Mouse (Mus musculus): ENCODE measurements around the gene Tifab. TPM values are rescaled to one million over a fixed set of nuclear protein-coding genes. Genes with fewer than 3 reads are reported as not detected.

Gene Tifab
- polyA plus RNA-seq (2015; fragmentation: Nextera tagmentation; extraction: Ambion mirVana) = 4.0 and 5.0 TPM in 2 replicates

GRCm38 (mm10) chr13:56178416-56179035, at the start of gene Tifab:
Gene Tifab (minus strand): TSS chr13:56178885.
- H3K27ac ChIP-seq = no peak within 1 kb of the TSS
- WGBS = 91% methylated on average over 16 of the region's 16 CpGs
- no peaks in the 10 kb centered on the region for H3K9me3 ChIP-seq
- no peaks in the 10 kb centered on the region for H3K36me3 ChIP-seq
- peak within 1 kb of the TSS; percentile 5; the same call in 1 of the 2 replicates for H3K4me3 ChIP-seq (replicated peaks)
- H3K4me1 ChIP-seq = peaks cover 8% of the 10 kb centered on the region; the same call in 1 of the 2 replicates
- ATAC-seq (ENCODE audit: insufficient read depth, low FRiP score, low read depth) = no peak
- H3K9ac ChIP-seq = no peak within 1 kb of the TSS
- no peak within 1 kb of the TSS for H3K4me2 ChIP-seq
- no peaks in the 10 kb centered on the region for H3K27me3 ChIP-seq (replicated peaks)

GRCm38 (mm10) chr13:56226175-56226954, 47.7 kb upstream of the Tifab start:
- Histone ChIP-seq H3K9ac (no peak overlapping the region), H3K9me3 (no peaks in the 10 kb centered on the region), H3K27ac (no peak overlapping the region), H3K27me3 (replicated peaks) (peaks cover 57% of the 10 kb centered on the region), H3K4me2 (no peak overlapping the region), H3K4me3 (replicated peaks) (no peak overlapping the region), H3K36me3 (no peaks in the 10 kb centered on the region), H3K4me1 (peaks cover 12% of the 10 kb centered on the region)
- WGBS = 29% methylated on average over 10 of the region's 10 CpGs
- no peak for ATAC-seq (ENCODE audit: insufficient read depth, low FRiP score, low read depth)

GRCm38 (mm10) chr13:56223625-56224024, 44.9 kb upstream of the Tifab start:
- Histone ChIP-seq H3K27ac (no peak overlapping the region), H3K9ac (no peak overlapping the region), H3K27me3 (replicated peaks) (peaks cover 45% of the 10 kb centered on the region), H3K4me2 (no peak overlapping the region), H3K4me3 (replicated peaks) (no peak overlapping the region), H3K4me1 (peaks cover 16% of the 10 kb centered on the region), H3K36me3 (no peaks in the 10 kb centered on the region), H3K9me3 (no peaks in the 10 kb centered on the region)
- ATAC-seq (ENCODE audit: insufficient read depth, low FRiP score, low read depth) = no peak
- WGBS = 10% methylated on average over 21 of the region's 21 CpGs

- peaks cover 40% of the 10 kb centered on the region for H3K27me3 ChIP-seq (replicated peaks)
- whole genome bisulfite sequencing = 18% methylated on average over 4 of the region's 4 CpGs
- H3K4me3 ChIP-seq (replicated peaks) = no peak overlapping the region
Measured at GRCm38 (mm10) chr13:56222849-56223246, 44.2 kb upstream of the Tifab start.

GRCm38 (mm10) chr13:56221995-56222848, 43.5 kb upstream of the Tifab start:
- no peaks in the 10 kb centered on the region for H3K9me3 ChIP-seq
- H3K27me3 ChIP-seq (replicated peaks) = peaks cover 39% of the 10 kb centered on the region
- H3K4me1 ChIP-seq = peaks cover 16% of the 10 kb centered on the region
- no peak overlapping the region for H3K9ac ChIP-seq
- 6% methylated on average over 50 of the region's 50 CpGs for WGBS
- no peaks in the 10 kb centered on the region for H3K36me3 ChIP-seq
- peak; percentile 41; the same call in 1 of the 2 replicates for ATAC-seq (ENCODE audit: insufficient read depth, low FRiP score, low read depth)
- peak overlapping the region; percentile 89 for H3K4me2 ChIP-seq
- H3K27ac ChIP-seq = peak overlapping the region; percentile 23; the same call in 1 of the 2 replicates
- peak overlapping the region; percentile 40 for H3K4me3 ChIP-seq (replicated peaks)

More at GRCm38 (mm10) chr13:56222849-56223246, 44.2 kb upstream of the Tifab start:
- Histone ChIP-seq H3K36me3 (no peaks in the 10 kb centered on the region), H3K9ac (no peak overlapping the region), H3K4me1 (peaks cover 16% of the 10 kb centered on the region), H3K4me2 (no peak overlapping the region), H3K27ac (no peak overlapping the region), H3K9me3 (no peaks in the 10 kb centered on the region)
- no peak for ATAC-seq (ENCODE audit: insufficient read depth, low FRiP score, low read depth)

- peaks cover 16% of the 10 kb centered on the region for H3K4me1 ChIP-seq
- H3K9ac ChIP-seq = no peak overlapping the region
- H3K4me3 ChIP-seq (replicated peaks) = peak overlapping the region; percentile 40
- 0 out of 2 replicates have a peak, but pooled peaks have one; percentile 36 for ATAC-seq (ENCODE audit: insufficient read depth, low FRiP score, low read depth)
- no peaks in the 10 kb centered on the region for H3K36me3 ChIP-seq
- peaks cover 37% of the 10 kb centered on the region for H3K27me3 ChIP-seq (replicated peaks)
- WGBS = 1% methylated on average over 44 of the region's 46 CpGs
- H3K4me2 ChIP-seq = peak overlapping the region; percentile 89
- H3K27ac ChIP-seq = no peak overlapping the region
- H3K9me3 ChIP-seq = no peaks in the 10 kb centered on the region
Measured at GRCm38 (mm10) chr13:56221129-56221910, 42.6 kb upstream of the Tifab start.

GRCm38 (mm10) chr13:56219254-56219653, 40.6 kb upstream of the Tifab start:
- Histone ChIP-seq H3K27ac (no peak overlapping the region), H3K27me3 (replicated peaks) (peaks cover 33% of the 10 kb centered on the region), H3K4me3 (replicated peaks) (no peak overlapping the region), H3K9me3 (no peaks in the 10 kb centered on the region), H3K4me1 (peaks cover 16% of the 10 kb centered on the region), H3K36me3 (no peaks in the 10 kb centered on the region), H3K4me2 (no peak overlapping the region), H3K9ac (no peak overlapping the region)
- no peak for ATAC-seq (ENCODE audit: insufficient read depth, low FRiP score, low read depth)
- 59% methylated on average over 9 of the region's 9 CpGs for WGBS

GRCm38 (mm10) chr13:56216090-56216489, 37.4 kb upstream of the Tifab start:
- WGBS = 28% methylated on average over 4 of the region's 4 CpGs

GRCm38 (mm10) chr13:56214633-56215032, 35.9 kb upstream of the Tifab start:
- 46% methylated on average over 5 of the region's 5 CpGs for WGBS
- no peaks in the 10 kb centered on the region for H3K9me3 ChIP-seq
- no peak for ATAC-seq (ENCODE audit: insufficient read depth, low FRiP score, low read depth)

More at GRCm38 (mm10) chr13:56216090-56216489, 37.4 kb upstream of the Tifab start:
- no peak overlapping the region for H3K4me2 ChIP-seq
- no peak overlapping the region for H3K9ac ChIP-seq
- no peak overlapping the region for H3K27ac ChIP-seq
- no peak for ATAC-seq (ENCODE audit: insufficient read depth, low FRiP score, low read depth)
- no peaks in the 10 kb centered on the region for H3K36me3 ChIP-seq
- no peak overlapping the region for H3K4me3 ChIP-seq (replicated peaks)
- H3K4me1 ChIP-seq = peaks cover 3% of the 10 kb centered on the region; the same call in 1 of the 2 replicates
- no peaks in the 10 kb centered on the region for H3K9me3 ChIP-seq
- peaks cover 2% of the 10 kb centered on the region; the same call in 1 of the 2 replicates for H3K27me3 ChIP-seq (replicated peaks)

GRCm38 (mm10) chr13:56209067-56209411, 30.4 kb upstream of the Tifab start:
- Histone ChIP-seq H3K27ac (peak overlapping the region; percentile 31; the same call in 1 of the 2 replicates), H3K36me3 (no peaks in the 10 kb centered on the region), H3K4me1 (peaks cover 6% of the 10 kb centered on the region), H3K9ac (no peak overlapping the region), H3K4me3 (replicated peaks) (0 out of 2 replicates have a peak overlapping the region, but pooled peaks have one; percentile 6), H3K4me2 (peak overlapping the region; percentile 49), H3K9me3 (no peaks in the 10 kb centered on the region), H3K27me3 (replicated peaks) (peaks cover 7% of the 10 kb centered on the region; the same call in 1 of the 2 replicates)
- WGBS = 22% methylated on average over 8 of the region's 8 CpGs
- ATAC-seq (ENCODE audit: insufficient read depth, low FRiP score, low read depth) = no peak

More at GRCm38 (mm10) chr13:56214633-56215032, 35.9 kb upstream of the Tifab start:
- H3K4me1 ChIP-seq = no peaks in the 10 kb centered on the region
- H3K36me3 ChIP-seq = no peaks in the 10 kb centered on the region
- H3K27me3 ChIP-seq (replicated peaks) = no peaks in the 10 kb centered on the region
- no peak overlapping the region for H3K4me2 ChIP-seq
- H3K9ac ChIP-seq = no peak overlapping the region
- H3K27ac ChIP-seq = no peak overlapping the region
- H3K4me3 ChIP-seq (replicated peaks) = no peak overlapping the region

Data from stomach, embryonic 15.5 days (tissue).